Mouse (Mus musculus) left cerebral cortex, adult 11 months (tissue): ENCODE data around the gene Usp5.

ENCODE experiments used
- DNase-seq: peaks from one replicate; pipeline ENCODE4 v3.0.0; 2022; ENCODE audit warnings: low spot score

The Usp5 gene

DNA sequence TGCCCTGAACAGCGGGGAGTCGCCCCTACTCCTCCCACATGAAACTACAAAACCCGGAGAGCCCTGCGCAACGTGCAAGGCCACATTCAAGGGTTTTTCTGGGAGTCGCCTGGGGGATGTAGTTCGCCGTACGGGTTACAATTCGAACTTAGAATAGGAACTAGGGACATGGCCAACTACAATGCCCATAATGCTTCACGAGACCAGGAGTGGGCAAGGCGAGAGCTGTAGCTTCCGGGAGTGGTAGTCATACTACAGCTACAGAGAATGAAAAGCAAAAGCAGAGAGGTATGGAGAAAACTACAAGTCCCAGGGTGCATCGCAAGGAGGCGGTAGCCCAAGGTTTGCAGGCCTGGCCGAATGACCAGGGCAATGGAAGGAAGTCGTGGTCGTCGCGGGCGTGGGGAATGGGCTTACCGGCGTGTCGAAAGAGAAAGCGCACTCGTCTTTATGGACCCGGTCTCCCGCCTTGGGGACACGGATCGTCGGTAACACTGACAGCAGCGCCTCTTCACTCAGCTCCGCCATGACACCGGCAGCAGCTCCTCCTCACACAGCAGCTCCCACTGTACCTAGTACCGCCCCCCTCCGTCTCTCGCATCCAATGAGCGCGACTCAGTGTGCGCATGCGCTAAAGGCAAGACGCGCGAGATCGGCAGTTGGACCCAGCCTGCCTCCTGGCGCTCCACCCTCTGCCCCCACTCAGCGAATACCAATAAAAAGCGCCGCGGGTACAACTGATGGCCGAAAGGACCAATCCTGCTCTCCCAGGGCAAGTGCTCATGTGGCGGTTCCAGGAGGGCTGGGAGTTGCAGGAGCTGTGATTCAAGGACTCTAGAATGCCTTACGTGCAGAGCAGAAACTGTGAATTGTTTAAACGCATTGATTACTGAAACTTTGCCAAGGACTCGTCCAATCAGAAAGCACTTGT lies at the start of gene Usp5, which contains the start of gene Cdca3:
TSS of gene Usp5 (minus strand) at position 617 of the 931 bp plus-strand sequence.
TSS of gene Cdca3 (plus strand) at position 680 of the 931 bp plus-strand sequence.
- peak; percentile 99 for DNase-seq

- no peak for DNase-seq
Measured at GRCm38 (mm10) chr6:124874348-124874747, 45.1 kb upstream of the Usp5 start.

DNA sequence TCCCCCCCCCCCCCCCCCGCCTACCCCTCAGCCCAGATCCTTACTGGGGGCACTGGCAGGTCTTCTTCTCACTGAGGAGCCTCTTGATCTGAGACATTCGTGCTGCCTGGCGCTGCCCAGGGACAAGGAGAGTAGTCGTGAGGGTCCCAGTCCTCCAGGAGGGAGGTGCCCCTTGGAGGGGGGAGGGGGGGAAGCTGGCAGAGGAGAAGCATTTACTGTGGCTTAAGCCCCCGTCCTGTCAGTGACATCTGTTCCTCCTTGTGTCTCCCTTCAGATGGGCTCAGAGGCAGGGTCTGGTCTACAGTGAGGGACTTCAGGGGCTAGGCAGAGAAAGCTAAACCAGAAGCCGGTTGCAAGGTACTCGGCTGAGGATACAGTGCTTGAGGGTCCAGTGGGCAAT lies 37.3 kb upstream of the Usp5 start:
- no peak for DNase-seq

GRCm38 (mm10) chr6:124865766-124866362 lies 36.6 kb upstream of the Usp5 start:
- no peak for DNase-seq

DNA sequence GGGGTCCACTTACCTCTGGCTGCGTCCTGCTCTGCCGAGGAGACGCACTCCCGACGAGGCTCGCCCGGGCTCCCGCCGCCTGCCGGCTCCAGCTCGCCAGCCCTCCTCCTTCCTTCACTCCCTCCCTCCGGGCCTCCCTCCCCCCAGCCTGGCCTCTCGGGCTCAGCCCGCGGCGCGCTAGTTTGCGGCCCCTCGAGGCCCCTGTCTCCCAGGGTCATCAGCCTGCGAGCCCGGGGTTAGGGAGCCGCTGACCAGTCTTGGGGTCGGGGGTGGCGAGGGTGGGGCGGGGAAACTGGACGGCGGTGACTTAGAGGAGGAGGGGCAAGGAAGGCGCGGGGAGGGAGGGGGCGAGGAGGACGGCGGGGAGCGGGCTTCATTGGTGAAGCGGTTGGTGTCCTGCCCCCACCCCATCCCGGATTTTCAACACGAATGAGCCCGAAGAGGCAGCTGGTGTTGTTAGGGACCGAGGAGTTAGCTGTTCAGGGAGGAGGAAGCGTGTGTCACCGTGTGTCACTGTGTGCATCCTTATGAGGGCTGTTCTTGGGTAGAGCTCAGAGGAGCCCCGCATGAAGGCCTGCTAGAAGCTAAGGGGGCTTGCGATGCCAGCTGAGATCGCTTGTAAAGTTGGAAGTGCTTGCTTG lies 34.5 kb upstream of the Usp5 start, which contains the start of gene Gpr162:
TSS of gene Gpr162 (minus strand) at position 326 of the 641 bp plus-strand sequence.
- DNase-seq, result no peak

GRCm38 (mm10) chr6:124863125-124863657 lies 33.9 kb upstream of the Usp5 start:
- no peak for DNase-seq

DNA sequence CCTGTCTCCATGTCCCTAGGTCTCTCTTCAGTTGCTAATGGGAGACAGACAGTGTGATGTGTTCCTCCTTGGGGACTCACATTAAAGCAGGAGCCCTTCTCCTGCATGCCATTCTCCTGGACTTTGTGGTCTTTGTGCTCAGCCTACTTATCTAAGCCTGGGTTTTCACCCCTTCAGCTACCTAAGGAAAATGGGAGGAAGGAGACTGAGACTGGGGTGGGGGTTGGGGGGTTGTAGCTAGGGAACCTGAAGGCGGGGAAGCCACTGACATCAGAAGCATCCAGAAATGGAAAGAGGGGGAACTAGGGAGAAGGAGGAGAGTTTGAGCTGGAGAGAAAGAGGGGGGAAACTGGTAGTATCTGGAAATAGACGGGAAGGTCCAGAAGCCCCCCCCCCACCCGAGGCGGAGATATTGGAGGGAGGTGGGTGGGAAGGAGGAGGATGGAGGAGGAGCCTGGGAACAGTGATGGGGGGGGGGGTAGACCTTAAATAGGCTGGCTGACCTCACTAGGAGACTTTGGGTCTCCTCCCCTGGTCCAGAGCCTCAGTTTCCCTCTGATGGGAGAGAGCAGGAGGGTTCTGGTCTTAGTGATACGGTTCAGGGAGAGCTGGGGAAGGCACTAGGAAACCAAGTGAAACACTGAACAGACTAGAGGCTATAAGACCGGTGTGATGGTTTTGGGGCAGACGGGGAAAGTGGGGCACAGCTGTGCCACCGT lies 33.3 kb upstream of the Usp5 start:
- DNase-seq, result no peak

GRCm38 (mm10) chr6:124861802-124862201 lies 32.5 kb upstream of the Usp5 start:
- DNase-seq, result no peak

GRCm38 (mm10) chr6:124861266-124861665 lies 32.0 kb upstream of the Usp5 start:
- no peak for DNase-seq

DNA sequence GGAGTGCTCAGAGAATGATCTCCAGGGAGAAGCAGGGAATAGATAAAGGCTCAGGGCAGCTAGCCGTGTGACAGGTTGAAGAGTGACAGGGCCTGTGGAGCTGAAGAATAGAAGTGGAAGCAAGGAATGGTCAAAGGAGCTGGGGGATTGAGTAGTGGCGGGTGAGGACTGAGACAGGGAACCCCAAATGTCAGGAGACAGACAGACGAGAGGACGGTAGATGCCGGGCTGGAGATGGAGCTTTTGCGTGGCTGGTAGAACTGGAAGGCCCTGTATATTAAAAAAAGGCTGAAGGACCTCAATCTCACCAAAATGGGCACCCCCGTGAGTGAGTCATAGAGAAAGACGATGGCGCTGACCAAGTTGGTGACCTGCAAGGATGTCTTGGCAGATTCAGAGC lies 31.2 kb upstream of the Usp5 start:
- DNase-seq, result no peak

DNA sequence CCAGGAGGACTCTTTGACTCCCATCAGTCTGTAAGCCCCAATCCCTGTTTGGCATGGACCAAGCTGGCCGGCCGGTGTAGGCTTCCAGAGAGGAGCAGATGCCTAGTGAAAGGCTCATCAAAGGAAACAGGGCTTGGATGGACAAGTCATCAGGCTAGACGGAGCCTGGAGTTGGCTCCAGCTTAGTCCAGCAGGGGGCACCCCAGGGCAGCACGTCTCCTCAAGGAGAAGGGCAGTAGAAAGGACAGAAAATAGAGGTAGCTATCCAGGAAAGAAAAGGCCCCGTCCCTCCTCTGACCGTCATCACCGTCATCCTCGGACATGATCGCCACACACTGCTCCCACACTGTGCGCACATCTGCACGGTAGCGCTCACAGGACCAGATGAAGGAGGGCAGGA lies 30.4 kb upstream of the Usp5 start:
- DNase-seq, result peak; percentile 75

GRCm38 (mm10) chr6:124858561-124859318 lies 29.5 kb upstream of the Usp5 start:
- no peak for DNase-seq

DNA sequence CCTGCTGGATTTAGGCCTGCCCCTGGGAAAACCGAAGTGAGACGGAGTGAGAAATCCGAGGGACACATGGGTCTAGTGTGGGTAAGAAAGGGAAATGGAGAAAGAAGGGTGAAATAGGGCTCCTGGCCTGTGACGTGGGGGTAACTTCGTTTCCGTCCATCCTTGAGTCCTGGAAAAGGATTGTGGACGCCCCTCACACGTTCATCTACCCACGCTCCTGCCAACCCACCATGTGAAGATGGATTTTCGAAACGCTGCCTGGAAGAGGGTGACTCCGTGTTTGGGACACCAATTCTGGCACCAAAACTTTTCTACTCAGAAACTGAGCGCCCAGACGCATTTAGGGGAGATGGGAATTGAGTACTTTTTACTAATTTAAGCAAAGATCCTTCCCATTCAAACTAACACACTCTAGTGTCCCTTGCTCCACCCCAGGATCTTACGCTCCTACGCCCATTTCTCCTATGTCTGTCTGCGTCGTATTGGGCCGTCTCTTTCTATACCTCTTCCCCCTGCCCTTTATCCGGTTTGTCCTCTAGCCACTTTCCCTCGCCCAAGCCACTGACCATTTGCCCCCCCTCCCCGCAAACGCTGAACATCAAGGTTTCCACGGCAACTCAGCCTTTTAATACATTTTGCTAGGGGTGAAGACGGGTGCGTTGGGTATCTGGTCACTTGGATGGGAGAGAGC lies 28.7 kb upstream of the Usp5 start:
- no peak for DNase-seq

- DNase-seq, result peak; percentile 71
Measured at GRCm38 (mm10) chr6:124856916-124857839, 27.9 kb upstream of the Usp5 start, which contains the start of gene P3h3. Gene P3h3 (minus strand): TSS chr6:124857752.

GRCm38 (mm10) chr6:124856321-124856720 lies 27.0 kb upstream of the Usp5 start:
- no peak for DNase-seq

GRCm38 (mm10) chr6:124854647-124855046 lies 25.4 kb upstream of the Usp5 start:
- DNase-seq, result no peak

GRCm38 (mm10) chr6:124850535-124850934 lies 21.3 kb upstream of the Usp5 start:
- no peak for DNase-seq

- DNase-seq, result peak; percentile 85
Measured at GRCm38 (mm10) chr6:124847305-124847704, 18.0 kb upstream of the Usp5 start.
